Mouse (Mus musculus): Measurements from ENCODE around the gene Nxpe5. TPM values are rescaled to one million over a fixed set of nuclear protein-coding genes. Genes with fewer than 3 reads are reported as not detected.
A peak's percentile ranks its signal among the peaks of the same experiment; 100 is the strongest.

Nxpe5 gene
- polyA plus RNA-seq, 1 experiment from 2014 or later: not detected

GRCm38 (mm10) chr5:138253061-138253460, 27.4 kb downstream of the Nxpe5 start:
- 88% methylated on average over 3 of the region's 3 CpGs for WGBS
- H3K9ac ChIP-seq: no peak overlapping the region
- H3K4me3 ChIP-seq: no peak overlapping the region
- no peak overlapping the region for H3K4me2 ChIP-seq
- no peak overlapping the region for H3K27ac ChIP-seq (replicated peaks)
- no peaks in the 10 kb centered on the region for H3K9me3 ChIP-seq
- no peak for ATAC-seq (ENCODE audit: extremely low read depth, insufficient number of reproducible peaks, low FRiP score, low TSS enrichment)
- H3K4me1 ChIP-seq: peaks cover 20% of the 10 kb centered on the region
- peaks cover 8% of the 10 kb centered on the region; the same call in 1 of the 2 replicates for H3K36me3 ChIP-seq
- H3K27me3 ChIP-seq (replicated peaks): no peaks in the 10 kb centered on the region

- Histone ChIP-seq H3K9ac (peak within 1 kb of the TSS; percentile 89), H3K4me1 (peaks cover 44% of the 10 kb centered on the region), H3K4me3 (peak within 1 kb of the TSS; percentile 86), H3K27me3 (replicated peaks) (no peaks in the 10 kb centered on the region), H3K9me3 (no peaks in the 10 kb centered on the region), H3K4me2 (peak within 1 kb of the TSS; percentile 85), H3K36me3 (peaks cover 30% of the 10 kb centered on the region), H3K27ac (replicated peaks) (peak within 1 kb of the TSS; percentile 89)
- peak; percentile 97 for ATAC-seq (ENCODE audit: extremely low read depth, insufficient number of reproducible peaks, low FRiP score, low TSS enrichment)
- under 1% methylated on average over 38 of the region's 38 CpGs for WGBS
These were observed 29.8 kb downstream of the Nxpe5 start, which contains the start of gene Lamtor4 for GRCm38 (mm10) chr5:138255353-138256093. Gene Lamtor4, plus strand, starts transcription at chr5:138255482.

GRCm38 (mm10) chr5:138256094-138256467, 30.4 kb downstream of the Nxpe5 start:
- Histone ChIP-seq H3K4me3 (peak overlapping the region; percentile 86), H3K4me1 (peaks cover 49% of the 10 kb centered on the region), H3K9ac (peak overlapping the region; percentile 89), H3K27me3 (replicated peaks) (no peaks in the 10 kb centered on the region), H3K27ac (replicated peaks) (peak overlapping the region; percentile 89), H3K36me3 (peaks cover 35% of the 10 kb centered on the region), H3K4me2 (peak overlapping the region; percentile 85), H3K9me3 (no peaks in the 10 kb centered on the region)
- 19% methylated on average over 7 of the region's 7 CpGs for WGBS
- ATAC-seq (ENCODE audit: extremely low read depth, insufficient number of reproducible peaks, low FRiP score, low TSS enrichment): no peak

GRCm38 (mm10) chr5:138256966-138257584, 31.4 kb downstream of the Nxpe5 start:
- Histone ChIP-seq H3K9ac (no peak overlapping the region), H3K27ac (replicated peaks) (no peak overlapping the region), H3K36me3 (peaks cover 43% of the 10 kb centered on the region), H3K4me2 (no peak overlapping the region), H3K27me3 (replicated peaks) (no peaks in the 10 kb centered on the region), H3K9me3 (no peaks in the 10 kb centered on the region), H3K4me3 (no peak overlapping the region), H3K4me1 (peaks cover 54% of the 10 kb centered on the region)
- 81% methylated on average over 10 of the region's 10 CpGs for WGBS
- ATAC-seq (ENCODE audit: extremely low read depth, insufficient number of reproducible peaks, low FRiP score, low TSS enrichment): no peak

- Histone ChIP-seq H3K27me3 (replicated peaks) (no peaks in the 10 kb centered on the region), H3K27ac (replicated peaks) (no peak overlapping the region), H3K9me3 (no peaks in the 10 kb centered on the region), H3K4me3 (no peak overlapping the region), H3K4me2 (no peak overlapping the region), H3K36me3 (peaks cover 43% of the 10 kb centered on the region), H3K4me1 (peaks cover 59% of the 10 kb centered on the region), H3K9ac (no peak overlapping the region)
- ATAC-seq (ENCODE audit: extremely low read depth, insufficient number of reproducible peaks, low FRiP score, low TSS enrichment): no peak
- 95% methylated on average over 4 of the region's 4 CpGs for WGBS
These were observed 31.9 kb downstream of the Nxpe5 start for GRCm38 (mm10) chr5:138257585-138257978.

GRCm38 (mm10) chr5:138258078-138258477, 32.4 kb downstream of the Nxpe5 start:
- Histone ChIP-seq H3K4me1 (peaks cover 64% of the 10 kb centered on the region), H3K27me3 (replicated peaks) (no peaks in the 10 kb centered on the region), H3K9ac (no peak overlapping the region), H3K27ac (replicated peaks) (no peak overlapping the region), H3K4me3 (no peak overlapping the region), H3K36me3 (peaks cover 43% of the 10 kb centered on the region), H3K4me2 (no peak overlapping the region), H3K9me3 (no peaks in the 10 kb centered on the region)
- no peak for ATAC-seq (ENCODE audit: extremely low read depth, insufficient number of reproducible peaks, low FRiP score, low TSS enrichment)
- WGBS: 76% methylated on average over 3 of the region's 3 CpGs

- no peaks in the 10 kb centered on the region for H3K27me3 ChIP-seq (replicated peaks)
- WGBS: 58% methylated on average over 6 of the region's 6 CpGs
- 0 out of 2 replicates have a peak overlapping the region, but pooled peaks have one; percentile 1 for H3K4me2 ChIP-seq
- peaks cover 66% of the 10 kb centered on the region for H3K4me1 ChIP-seq
- ATAC-seq (ENCODE audit: extremely low read depth, insufficient number of reproducible peaks, low FRiP score, low TSS enrichment): no peak
- no peaks in the 10 kb centered on the region for H3K9me3 ChIP-seq
- H3K27ac ChIP-seq (replicated peaks): peak overlapping the region; percentile 45; the same call in 1 of the 2 replicates
- peaks cover 43% of the 10 kb centered on the region for H3K36me3 ChIP-seq
- no peak overlapping the region for H3K4me3 ChIP-seq
- H3K9ac ChIP-seq: 0 out of 2 replicates have a peak overlapping the region, but pooled peaks have one; percentile 38
These were observed 32.8 kb downstream of the Nxpe5 start for GRCm38 (mm10) chr5:138258542-138258941.

- peaks cover 66% of the 10 kb centered on the region for H3K4me1 ChIP-seq
- 0 out of 2 replicates have a peak overlapping the region, but pooled peaks have one; percentile 40 for H3K9ac ChIP-seq
- H3K27me3 ChIP-seq (replicated peaks): no peaks in the 10 kb centered on the region
- no peak for ATAC-seq (ENCODE audit: extremely low read depth, insufficient number of reproducible peaks, low FRiP score, low TSS enrichment)
- H3K27ac ChIP-seq (replicated peaks): peak overlapping the region; percentile 45
- peaks cover 43% of the 10 kb centered on the region for H3K36me3 ChIP-seq
- 0 out of 2 replicates have a peak overlapping the region, but pooled peaks have one; percentile 1 for H3K4me2 ChIP-seq
- H3K9me3 ChIP-seq: no peaks in the 10 kb centered on the region
- WGBS: 48% methylated on average over 7 of the region's 7 CpGs
- no peak overlapping the region for H3K4me3 ChIP-seq
These were observed 33.3 kb downstream of the Nxpe5 start for GRCm38 (mm10) chr5:138258993-138259392.

GRCm38 (mm10) chr5:138260051-138260450, 34.4 kb downstream of the Nxpe5 start:
- WGBS: 41% methylated on average over 10 of the region's 10 CpGs
- peaks cover 71% of the 10 kb centered on the region for H3K4me1 ChIP-seq
- no peaks in the 10 kb centered on the region for H3K9me3 ChIP-seq
- no peak for ATAC-seq (ENCODE audit: extremely low read depth, insufficient number of reproducible peaks, low FRiP score, low TSS enrichment)
- H3K4me3 ChIP-seq: no peak overlapping the region
- H3K4me2 ChIP-seq: peak overlapping the region; percentile 12; the same call in 1 of the 2 replicates
- peak overlapping the region; percentile 64 for H3K9ac ChIP-seq
- H3K36me3 ChIP-seq: peaks cover 43% of the 10 kb centered on the region
- no peaks in the 10 kb centered on the region for H3K27me3 ChIP-seq (replicated peaks)
- H3K27ac ChIP-seq (replicated peaks): peak overlapping the region; percentile 45

GRCm38 (mm10) chr5:138260834-138261233, 35.1 kb downstream of the Nxpe5 start:
- Histone ChIP-seq H3K27me3 (replicated peaks) (no peaks in the 10 kb centered on the region), H3K36me3 (peaks cover 48% of the 10 kb centered on the region), H3K4me3 (no peak overlapping the region), H3K4me2 (peak overlapping the region; percentile 12; the same call in 1 of the 2 replicates), H3K9ac (peak overlapping the region; percentile 64), H3K27ac (replicated peaks) (peak overlapping the region; percentile 45; the same call in 1 of the 2 replicates), H3K4me1 (peaks cover 71% of the 10 kb centered on the region), H3K9me3 (no peaks in the 10 kb centered on the region)
- WGBS: 51% methylated on average over 11 of the region's 11 CpGs
- ATAC-seq (ENCODE audit: extremely low read depth, insufficient number of reproducible peaks, low FRiP score, low TSS enrichment): no peak

GRCm38 (mm10) chr5:138262001-138262400, 36.3 kb downstream of the Nxpe5 start:
- H3K4me2 ChIP-seq: no peak overlapping the region

More at GRCm38 (mm10) chr5:138262001-138262400, 36.3 kb downstream of the Nxpe5 start:
- ATAC-seq (ENCODE audit: extremely low read depth, insufficient number of reproducible peaks, low FRiP score, low TSS enrichment): no peak
- H3K4me1 ChIP-seq: peaks cover 61% of the 10 kb centered on the region
- H3K4me3 ChIP-seq: no peak overlapping the region
- no peak overlapping the region for H3K27ac ChIP-seq (replicated peaks)
- no peaks in the 10 kb centered on the region for H3K27me3 ChIP-seq (replicated peaks)
- no peaks in the 10 kb centered on the region for H3K9me3 ChIP-seq
- no peak overlapping the region; the same call in 1 of the 2 replicates for H3K9ac ChIP-seq
- WGBS: 70% methylated on average over 4 of the region's 4 CpGs
- peaks cover 56% of the 10 kb centered on the region for H3K36me3 ChIP-seq

Measured in heart, embryonic 13.5 days (tissue).